ENCODE assay signal across 24 mouse cellular contexts in genomic region chr2:5645584-5645983, GRCm38 (mm10).
DNase-seq lines count a peak whose midpoint lies in the region; TF ChIP-seq lines count a peak whose summit lies in the region.
"Had no signal": no experiment of that assay in that cellular context is flagged by ENCODE, and none has a peak within 500 bp of the region (broad histone marks: within the 10 kb centered on the region; RNA-seq: fewer than 3 reads in every experiment).

No protein-coding gene starts in this region.

- no peaks in the 10 kb centered on the region for H3K36me3 ChIP-seq in heart, embryonic 10.5 days
- H3K36me3 ChIP-seq in myocyte (ENCODE audit: control insufficient read depth, insufficient read depth), result no peaks in the 10 kb centered on the region
- H3K36me3 ChIP-seq: embryonic facial prominence, embryonic 12.5 days; forebrain, embryonic 12.5 days; heart, embryonic 12.5 days; hindbrain, embryonic 12.5 days; limb, embryonic 10.5 days; liver, embryonic 15.5 days; lung, embryonic 15.5 days; neural tube, embryonic 13.5 days had no signal

- TF ChIP-seq POLR2A in myocyte (IDR thresholded peaks at IDR 0.05; ENCODE audit: insufficient read length, low read depth), result no peak

- H3K4me2 ChIP-seq in myocyte (ENCODE audit: low read depth), result peak overlapping the region; percentile 5
- H3K4me2 ChIP-seq: embryonic facial prominence, embryonic 12.5 days; forebrain, embryonic 12.5 days; heart, embryonic 12.5 days; hindbrain, embryonic 12.5 days; liver, embryonic 15.5 days; lung, embryonic 15.5 days; neural tube, embryonic 13.5 days had no signal

- H3K4me3 ChIP-seq in heart, embryonic 10.5 days, result no peak overlapping the region
- no peak overlapping the region for H3K4me3 ChIP-seq in myocyte
- H3K4me3 ChIP-seq: embryonic facial prominence, embryonic 12.5 days; forebrain, embryonic 12.5 days; heart, embryonic 12.5 days; hindbrain, embryonic 12.5 days; limb, embryonic 10.5 days; liver, embryonic 15.5 days; lung, embryonic 15.5 days; megakaryocyte, embryonic 14.5 days; neural tube, embryonic 13.5 days had no signal

- H3K79me2 ChIP-seq in myocyte (ENCODE audit: control insufficient read depth, insufficient read depth), result no peaks in the 10 kb centered on the region

- no peak overlapping the region for H3K27ac ChIP-seq in heart, embryonic 10.5 days
- H3K27ac ChIP-seq: embryonic facial prominence, embryonic 12.5 days; forebrain, embryonic 12.5 days; hindbrain, embryonic 12.5 days; kidney, postnatal 0 days; limb, embryonic 10.5 days; liver, embryonic 15.5 days; lung, embryonic 15.5 days; neural tube, embryonic 13.5 days had no signal

- WGBS in heart, embryonic 10.5 days, result 70% methylated on average over 2 of the region's 2 CpGs

- no peaks in the 10 kb centered on the region for H3K27me3 ChIP-seq in heart, embryonic 10.5 days (ENCODE audit: insufficient read depth, poor library complexity, severe bottlenecking)
- no peaks in the 10 kb centered on the region for H3K27me3 ChIP-seq in myocyte (ENCODE audit: control insufficient read depth, insufficient read depth, insufficient read length)
- H3K27me3 ChIP-seq: embryonic facial prominence, embryonic 12.5 days; forebrain, embryonic 12.5 days; heart, embryonic 12.5 days; hindbrain, embryonic 12.5 days; liver, embryonic 15.5 days; neural tube, embryonic 13.5 days had no signal

- no peak overlapping the region for H3ac ChIP-seq in myocyte (ENCODE audit: control insufficient read depth, insufficient read length)

- H3K4me1 ChIP-seq in heart, embryonic 10.5 days, result peaks cover 7% of the 10 kb centered on the region; the same call in 1 of the 2 replicates
- H3K4me1 ChIP-seq: forebrain, embryonic 12.5 days; hindbrain, embryonic 12.5 days; liver, embryonic 15.5 days; lung, embryonic 15.5 days; neural tube, embryonic 13.5 days had no signal

- DNase-seq in adrenal gland, adult 2 months, result peak; percentile 23
- no peak for DNase-seq in adrenal gland, adult 18-20 months (ENCODE audit: low spot score in 2 of 2)
- DNase-seq in heart, adult 11 months, result peak; percentile 95
- DNase-seq in heart, embryonic 10.5 days (ENCODE audit: low spot score), result no peak
- DNase-seq in 3134 (ENCODE audit: extremely low read depth, insufficient read length, low spot score), result peak; percentile 38
- no peak for DNase-seq in retina, postnatal 1 day
- DNase-seq: cerebellum, adult 11-12 months; cerebellum, postnatal 10 days; kidney, adult 11 months; liver; lung, postnatal 36 days; midbrain, embryonic 14.5 days; thymus, postnatal 25 days had no signal

- no peaks in the 10 kb centered on the region for H3K9me3 ChIP-seq in heart, embryonic 10.5 days
- H3K9me3 ChIP-seq: embryonic facial prominence, embryonic 12.5 days; forebrain, embryonic 12.5 days; heart, embryonic 12.5 days; hindbrain, embryonic 12.5 days; limb, embryonic 10.5 days; liver, embryonic 15.5 days; lung, embryonic 15.5 days; megakaryocyte, embryonic 14.5 days; neural tube, embryonic 13.5 days had no signal

TF ChIP-seq in myocyte, 11 proteins besides CTCF, POLR2A, EP300 and RAD21:
- TF ChIP-seq USF1 (IDR thresholded peaks at IDR 0.05; ENCODE audit: low read depth), result no peak
- no peak for TF ChIP-seq REST (IDR thresholded peaks at IDR 0.05; ENCODE audit: insufficient read depth, insufficient read length)
- TF ChIP-seq POLR2AphosphoS2 (IDR thresholded peaks at IDR 0.05; ENCODE audit: insufficient read length, low read depth), result no peak
- no peak for TF ChIP-seq MAX (IDR thresholded peaks at IDR 0.05; ENCODE audit: low read depth)
- TF ChIP-seq MYOD1 (IDR thresholded peaks at IDR 0.05; ENCODE audit: control insufficient read depth in 1 of 3, insufficient read length in 2 of 3, low read depth in 2 of 3), result no peak
- TF ChIP-seq TCF3 (IDR thresholded peaks at IDR 0.05; ENCODE audit: insufficient read length, low read depth), result no peak
- no peak for TF ChIP-seq CEBPB (IDR thresholded peaks at IDR 0.05; ENCODE audit: insufficient read depth, poor library complexity, severe bottlenecking)
- no peak for TF ChIP-seq SRF (IDR thresholded peaks at IDR 0.05; ENCODE audit: control insufficient read depth, insufficient read length, low read depth)

Comparison
In these comparisons a context has a peak if more than half of its experiments do, and no peak if none do; other contexts are left out.
1. DNase-seq: peak in adrenal gland, adult 2 months (single experiment), heart, adult 11 months (single experiment) and 3134 (single experiment); none in adrenal gland, adult 18-20 months (0 of 2), heart, embryonic 10.5 days (single experiment) and retina, postnatal 1 day (single experiment).